Mouse (Mus musculus) heart, adult 10 weeks (tissue): Measurements from ENCODE around the gene Prmt3. TPM values are rescaled to one million over a fixed set of nuclear protein-coding genes. Genes with fewer than 3 reads are reported as not detected.

Experiments used
- polyA plus RNA-seq: library from polyadenylated mRNA; stranded (reverse); fragments of 350-450 nt; fragmentation: Illumina TruSeq; extraction: RNeasy Lipid Tissue Mini Kit (QIAGEN cat#74804); gene quantifications from one replicate; pipeline ENCODE4 v1.2.3, GENCODE M21; 2014; ENCODE audit warnings: low read depth, low replicate concordance

Prmt3 gene
- polyA plus RNA-seq = 16.5 TPM

DNA sequence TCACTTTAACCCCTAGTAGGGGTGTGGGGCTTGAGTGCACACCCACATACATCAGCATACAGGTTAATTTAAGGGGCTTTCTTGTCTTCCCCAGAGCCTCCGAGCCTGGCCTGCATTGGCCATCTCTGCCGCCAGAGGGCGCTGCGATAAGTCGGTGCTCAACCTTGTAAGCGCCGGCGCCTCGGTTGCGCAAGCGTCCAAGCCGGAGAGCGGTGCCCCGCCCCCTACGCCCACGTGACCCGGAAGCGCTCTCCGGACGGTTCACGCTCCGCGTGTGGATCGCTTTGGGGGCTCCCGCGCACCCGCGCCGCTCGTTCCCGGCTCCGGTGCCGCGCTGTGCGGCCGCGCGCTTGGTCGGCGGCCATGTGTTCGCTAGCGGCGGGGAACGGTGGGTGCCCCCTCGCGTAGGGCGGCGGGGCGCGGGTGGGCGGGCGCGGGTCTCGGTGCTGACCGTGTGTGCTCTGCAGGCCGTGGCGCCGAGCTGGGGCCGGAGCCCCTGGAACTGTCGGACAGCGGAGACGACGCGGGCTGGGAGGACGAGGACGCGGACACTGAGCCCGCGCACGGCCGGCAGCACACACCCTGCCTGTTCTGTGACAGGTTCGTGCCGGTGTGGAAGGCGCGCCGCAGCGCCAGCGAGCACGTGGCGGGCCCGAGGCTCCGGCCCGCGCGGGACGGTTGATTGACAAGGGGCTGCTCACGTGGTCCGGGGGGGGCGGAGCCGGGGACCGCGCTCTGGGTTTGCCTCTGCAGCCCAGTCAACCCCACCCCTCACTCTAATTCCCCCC is at the start of gene Prmt3:
TSS of gene Prmt3 (plus strand) at position 233 of the 788 bp plus-strand sequence.

DNA sequence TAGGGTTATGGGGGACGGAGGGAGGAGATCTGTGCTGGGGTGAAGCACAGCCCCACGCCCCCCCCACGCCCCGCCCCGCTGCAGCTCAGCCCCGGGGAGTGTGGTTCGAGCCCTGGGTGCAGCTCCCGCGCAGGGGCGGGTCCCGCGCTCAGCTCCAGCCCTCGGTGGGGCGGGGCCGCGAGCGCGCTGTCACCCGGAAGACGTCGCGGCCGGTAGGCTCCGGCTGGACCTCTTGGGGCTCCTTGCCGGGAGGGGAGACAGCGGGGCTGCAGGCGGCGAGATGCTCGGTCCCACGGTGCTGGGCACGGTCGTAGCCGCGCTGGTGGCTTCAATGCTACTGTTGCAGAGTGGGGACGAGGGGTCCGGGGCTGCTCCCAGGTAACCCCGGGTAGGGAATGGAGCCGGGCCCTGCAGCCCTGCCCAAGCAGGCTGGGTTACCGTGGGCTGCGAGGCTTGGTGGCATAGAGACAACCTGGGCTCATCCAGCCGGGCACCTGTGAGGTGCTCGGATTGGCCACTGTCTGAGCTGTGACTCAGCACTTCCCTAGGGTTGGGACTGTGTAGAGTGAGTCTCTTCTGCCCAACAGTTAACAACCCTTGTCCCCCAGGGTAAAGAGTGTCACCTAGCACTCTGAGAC is 19.1 kb upstream of the Prmt3 start, which contains the start of gene Htatip2:
TSS of gene Htatip2 (plus strand) at position 182 of the 638 bp plus-strand sequence.

Other genes starting within 250 kb of the Prmt3 start
- not detected for gene Dbx1, start 141.5 kb upstream of the Prmt3 start, polyA plus RNA-seq
- gene Htatip2, start 19.2 kb upstream of the Prmt3 start, polyA plus RNA-seq = 28.0 TPM
- gene Slc6a5, start 131.8 kb downstream of the Prmt3 start, polyA plus RNA-seq = not detected
- gene Nell1, start 196.5 kb downstream of the Prmt3 start, polyA plus RNA-seq = not detected